Mouse (Mus musculus): Measurements from ENCODE around the gene Serpinf2.

Serpinf2 gene

DNA sequence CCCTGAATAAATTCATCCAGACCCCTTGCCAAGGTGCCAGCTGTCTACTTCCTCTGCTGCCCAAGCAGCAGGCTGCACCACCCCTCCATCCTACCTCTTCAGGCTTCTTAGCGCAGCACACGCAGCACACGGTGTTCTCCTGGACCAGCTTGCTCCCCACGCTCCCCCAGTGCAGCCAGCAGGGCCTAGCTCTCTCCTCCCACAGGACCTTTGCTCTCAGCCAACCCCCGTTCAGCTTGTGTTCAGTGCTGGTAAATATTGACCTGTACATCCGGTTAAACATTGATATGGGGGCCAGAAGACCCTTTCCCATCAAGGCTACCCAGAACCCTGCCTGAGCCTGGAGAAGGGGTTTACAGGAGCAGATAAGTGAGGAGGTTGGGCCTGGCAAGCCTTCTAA is at the start of gene Serpinf2:
Gene Serpinf2 (minus strand): TSS at position 229 of the 400 bp plus-strand sequence.
- DNase-seq (ENCODE audit: low spot score): no peak

GRCm38 (mm10) chr11:75487496-75487895 is 48.1 kb upstream of the Serpinf2 start:
- DNase-seq (ENCODE audit: low spot score): no peak

GRCm38 (mm10) chr11:75486601-75487285 is 47.4 kb upstream of the Serpinf2 start, which contains the start of gene Prpf8:
Gene Prpf8 (plus strand): TSS chr11:75486816.
- DNase-seq (ENCODE audit: low spot score): peak; percentile 99

DNA sequence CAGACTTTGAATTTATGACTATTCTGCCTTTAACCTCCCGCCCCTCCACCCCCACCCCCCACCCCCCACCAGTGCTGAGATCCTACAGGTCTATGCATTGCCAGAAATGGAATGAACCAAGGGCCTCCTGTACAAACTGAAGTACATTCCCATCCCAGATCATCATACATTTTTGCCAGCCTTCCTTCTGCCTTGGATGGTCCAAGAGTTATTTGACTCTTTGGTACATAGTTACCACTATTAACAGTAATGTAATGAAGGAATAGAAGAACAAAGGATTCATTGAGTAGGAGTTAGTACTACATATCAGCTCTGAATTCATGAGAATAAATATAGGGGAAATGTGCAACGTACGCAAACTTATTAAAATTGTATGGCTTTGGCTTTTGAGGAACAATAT is 46.8 kb upstream of the Serpinf2 start:
- no peak for DNase-seq (ENCODE audit: low spot score)

DNA sequence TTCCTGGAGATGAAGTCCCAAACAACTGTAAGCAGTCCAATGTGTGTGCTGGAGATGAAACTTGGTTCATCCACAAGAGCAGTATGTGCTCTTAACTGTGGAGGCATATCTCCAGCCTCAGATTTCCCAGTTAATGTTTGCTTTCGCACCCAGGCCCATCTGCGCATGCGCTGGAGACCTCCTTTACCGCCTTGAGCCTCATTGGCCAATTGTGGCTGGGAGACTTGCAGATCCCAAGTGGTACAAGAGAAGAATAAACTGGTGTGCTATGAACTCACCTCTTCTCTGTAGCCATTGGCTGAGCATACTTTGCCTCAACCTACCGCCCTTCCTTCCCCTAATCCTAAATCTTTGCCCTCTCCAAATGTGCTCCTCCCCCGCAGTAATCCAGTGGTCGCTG is 34.0 kb upstream of the Serpinf2 start:
- DNase-seq (ENCODE audit: low spot score): no peak

DNA sequence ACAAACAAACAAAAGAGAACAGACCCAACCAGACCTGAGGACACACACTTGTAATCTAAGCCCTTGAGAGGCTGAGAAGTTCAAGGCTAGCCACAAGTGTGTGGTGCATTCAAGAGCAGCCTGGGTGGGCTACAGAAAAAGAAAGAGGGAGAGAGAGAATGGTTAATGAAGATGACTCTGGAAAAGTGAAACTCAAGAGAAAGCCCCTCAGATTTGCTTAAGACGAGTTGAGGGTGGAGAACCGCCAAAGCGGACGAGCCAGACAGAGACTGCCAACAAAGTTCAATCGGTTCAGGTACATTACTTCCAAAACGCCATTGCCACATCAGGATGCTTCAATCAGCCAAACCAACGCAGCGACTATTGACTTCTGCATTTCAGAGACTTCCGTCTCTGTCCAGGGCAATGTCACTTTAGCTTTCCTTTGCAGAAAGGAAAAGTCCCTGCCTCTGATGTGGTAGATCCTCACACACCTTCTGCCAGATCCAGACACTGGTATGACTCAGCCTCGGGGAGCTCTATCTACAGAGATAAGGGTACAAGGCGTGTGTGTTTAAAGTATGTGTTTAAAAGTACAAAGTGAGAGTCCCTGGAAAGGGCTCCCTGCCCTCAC is 33.2 kb upstream of the Serpinf2 start:
- no peak for DNase-seq (ENCODE audit: low spot score)

GRCm38 (mm10) chr11:75470675-75471074 is 31.3 kb upstream of the Serpinf2 start:
- DNase-seq (ENCODE audit: low spot score): no peak

DNA sequence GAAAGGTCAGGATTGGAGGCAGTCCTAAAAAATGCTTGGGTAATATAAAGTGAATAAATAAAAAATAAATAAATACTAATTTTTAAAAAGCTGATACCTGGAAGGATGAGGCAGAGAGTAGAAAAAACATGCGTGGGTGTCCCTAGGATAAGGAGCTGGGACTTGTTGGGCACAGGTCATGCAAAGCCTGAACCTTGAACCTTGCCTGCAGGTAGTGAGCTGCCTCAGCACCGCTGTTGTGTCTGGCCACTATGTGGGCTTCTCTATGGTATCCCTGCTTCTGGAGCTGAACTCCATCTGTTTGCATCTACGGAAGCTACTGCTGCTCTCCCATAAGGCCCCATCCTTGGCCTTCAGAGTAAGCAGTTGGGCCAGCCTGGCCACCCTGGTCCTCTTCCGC is 29.9 kb upstream of the Serpinf2 start:
- no peak for DNase-seq (ENCODE audit: low spot score)

DNA sequence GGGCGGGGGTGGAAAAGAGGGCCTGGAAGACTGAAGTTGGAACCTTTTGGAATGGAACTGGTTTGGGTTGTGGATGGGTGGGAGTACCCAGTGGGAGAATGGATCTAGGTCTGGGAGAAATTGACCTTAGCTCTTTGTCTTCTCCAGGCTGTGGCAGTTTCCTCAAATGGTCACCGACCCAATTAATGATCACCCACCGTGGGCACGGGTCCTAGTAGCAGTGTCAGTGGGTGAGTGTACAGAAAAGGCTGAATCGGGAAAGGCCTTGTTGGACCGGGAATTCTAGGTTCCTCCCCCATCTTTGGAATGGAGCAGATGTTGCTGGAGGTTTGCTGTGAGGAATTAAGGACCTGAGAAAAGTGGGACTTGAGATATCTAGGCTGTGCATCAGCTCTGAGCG is 29.0 kb upstream of the Serpinf2 start:
- DNase-seq (ENCODE audit: low spot score): no peak

GRCm38 (mm10) chr11:75467512-75468215 is 28.3 kb upstream of the Serpinf2 start:
- DNase-seq (ENCODE audit: low spot score): peak; percentile 79

DNA sequence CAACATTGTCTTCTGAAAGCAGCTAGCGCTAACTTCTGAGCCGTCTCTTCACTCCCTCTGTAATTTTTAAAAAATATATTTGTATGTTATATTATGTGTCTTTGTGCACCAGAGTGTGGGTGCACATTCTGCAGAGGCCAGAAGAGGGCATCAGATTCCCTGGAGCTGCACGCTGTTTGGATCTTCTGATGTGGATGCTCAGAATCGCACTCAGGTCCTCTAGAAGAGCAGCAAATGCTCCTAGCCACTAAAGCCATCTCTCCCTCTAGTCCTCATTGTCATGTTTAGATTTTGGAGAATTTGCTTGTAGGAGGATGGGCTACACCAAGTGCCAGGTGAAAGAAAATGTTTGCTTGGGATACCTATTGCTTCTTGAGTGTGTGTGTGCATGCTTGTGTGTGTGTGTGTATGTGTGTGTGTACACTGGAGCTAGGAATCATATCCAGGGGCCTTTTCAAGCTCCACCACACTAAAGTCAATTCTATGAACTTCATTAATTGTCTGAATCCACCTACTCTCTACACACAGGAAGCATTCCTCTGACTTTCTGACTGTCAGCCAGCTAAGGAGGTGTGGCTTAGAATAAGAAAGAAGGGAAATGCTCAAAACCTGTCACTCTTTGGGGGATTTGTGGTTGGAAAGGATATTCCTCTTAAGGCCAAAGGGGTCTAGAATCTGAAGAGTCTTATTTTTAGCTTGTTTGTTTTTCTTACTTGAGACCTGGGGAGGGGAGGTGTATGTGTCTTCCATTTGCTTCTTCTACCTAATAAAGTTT is 27.5 kb upstream of the Serpinf2 start:
- DNase-seq (ENCODE audit: low spot score): no peak

GRCm38 (mm10) chr11:75465051-75465450 is 25.7 kb upstream of the Serpinf2 start:
- DNase-seq (ENCODE audit: low spot score): no peak

- DNase-seq (ENCODE audit: low spot score): no peak
Measured at GRCm38 (mm10) chr11:75464417-75464816, 25.0 kb upstream of the Serpinf2 start.

GRCm38 (mm10) chr11:75463624-75464023 is 24.2 kb upstream of the Serpinf2 start:
- DNase-seq (ENCODE audit: low spot score): no peak

DNA sequence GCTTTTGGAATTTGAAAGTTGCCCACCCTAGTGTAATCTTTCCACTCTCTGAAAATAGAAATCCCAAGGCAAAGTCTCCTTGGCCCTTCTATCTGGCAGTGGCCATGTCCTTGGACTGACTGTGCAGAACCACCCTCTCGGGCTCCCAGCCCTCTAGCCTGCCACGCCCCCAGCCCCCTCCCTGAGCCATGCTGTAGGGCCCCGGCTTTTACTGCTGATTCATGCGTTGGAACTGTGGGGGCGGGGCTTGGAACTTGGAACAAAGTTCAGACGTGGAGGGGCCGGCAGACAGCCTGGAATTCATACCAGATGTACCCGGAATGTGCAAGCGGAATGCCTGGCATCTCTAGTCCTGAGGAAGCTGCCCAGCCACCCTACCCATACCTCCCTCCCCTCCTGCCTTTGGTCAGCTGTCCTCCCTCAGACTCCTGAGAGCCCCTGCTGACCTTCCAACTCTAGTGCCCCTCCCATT is 23.5 kb upstream of the Serpinf2 start:
- peak; percentile 93 for DNase-seq (ENCODE audit: low spot score)

GRCm38 (mm10) chr11:75462253-75462783 is 22.9 kb upstream of the Serpinf2 start:
- DNase-seq (ENCODE audit: low spot score): peak; percentile 33

- DNase-seq (ENCODE audit: low spot score): no peak
Measured at GRCm38 (mm10) chr11:75461743-75462252, 22.4 kb upstream of the Serpinf2 start.

GRCm38 (mm10) chr11:75460844-75461742 is 21.7 kb upstream of the Serpinf2 start, which contains the start of gene Tlcd2:
Gene Tlcd2 (plus strand): TSS chr11:75461715.
- peak; percentile 100 for DNase-seq (ENCODE audit: low spot score)

DNA sequence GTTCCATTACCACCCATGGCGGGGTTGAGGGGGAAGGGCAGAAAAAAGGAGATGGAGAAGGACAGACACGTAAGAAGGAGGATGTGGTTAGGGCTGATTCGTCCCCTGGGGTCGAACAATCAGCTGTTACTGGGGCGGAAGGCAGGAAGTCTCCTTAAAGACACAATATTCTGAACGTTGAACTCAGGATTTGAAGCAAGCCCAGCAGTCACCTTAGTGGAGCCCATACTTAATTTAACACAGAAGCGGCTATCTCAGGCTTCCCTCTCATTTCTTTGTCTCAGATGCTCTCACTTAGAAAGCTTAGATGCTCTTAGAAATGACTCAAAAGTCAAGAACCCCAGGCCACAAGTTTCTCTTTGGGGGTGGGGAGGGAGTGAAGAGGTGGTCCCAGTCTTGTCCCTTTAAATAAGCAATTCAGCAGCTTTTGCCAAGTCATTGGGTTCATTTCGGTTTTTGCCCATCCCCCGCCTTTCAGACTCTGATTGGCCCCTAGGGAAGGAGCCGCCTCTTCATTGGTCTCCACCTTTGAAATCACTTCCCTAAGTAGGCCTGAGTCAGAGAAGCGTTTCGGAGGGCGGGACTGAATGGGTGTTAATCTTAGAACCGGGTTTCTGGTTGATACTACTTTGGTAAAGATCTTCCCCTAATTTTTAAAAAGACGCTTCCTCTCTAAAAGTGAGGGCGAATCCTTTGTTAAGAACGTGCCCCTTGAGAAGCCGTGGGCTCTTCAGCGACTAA is 20.9 kb upstream of the Serpinf2 start:
- peak; percentile 97 for DNase-seq (ENCODE audit: low spot score)

DNA sequence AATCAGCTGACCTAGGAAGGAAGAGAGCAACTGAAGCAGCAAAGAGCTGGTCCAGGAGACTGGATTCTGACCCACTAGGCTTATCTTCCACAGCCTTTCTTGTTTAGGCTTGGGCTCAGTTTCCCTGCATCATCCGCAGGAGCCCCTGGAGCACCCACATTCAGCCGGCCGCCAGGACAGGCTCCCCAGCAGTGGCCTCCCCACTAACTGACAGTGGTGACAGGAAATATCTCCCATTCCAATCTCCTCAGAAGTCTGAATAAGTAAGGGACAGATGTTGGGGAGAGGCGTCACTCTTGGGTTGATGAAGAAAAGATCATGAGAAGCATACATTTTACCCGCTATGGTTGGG is 20.3 kb upstream of the Serpinf2 start:
- DNase-seq (ENCODE audit: low spot score): no peak
